Mouse (Mus musculus) kidney, embryonic 16.5 days (tissue): ENCODE data around the gene Klc3. TPM values are rescaled to one million over a fixed set of nuclear protein-coding genes. Genes with fewer than 3 reads are reported as not detected.

Source experiments
- ATAC-seq: fragments of 200-750 bp; cut with Nextera tagmentation; 2 replicates; pipeline ENCODE4 v1.8.0; 2017; ENCODE audit warnings: moderate TSS enrichment; ENCODE audit not compliant: low FRiP score, low TSS enrichment
- H3K27ac ChIP-seq: fragments of 300-500 bp; sonication (generic); 2 replicates; pipeline ENCODE4 v1.5.1; 2014; ENCODE audit warnings: low read length
- H3K27me3 ChIP-seq: fragments of 300-500 bp; sonication (generic); 2 replicates; pipeline ENCODE4 v1.6.1; 2014; ENCODE audit warnings: low read length, control low read depth, mixed read lengths; ENCODE audit not compliant: insufficient read depth
- H3K36me3 ChIP-seq: fragments of 300-500 bp; sonication (generic); 2 replicates; pipeline ENCODE4 v1.6.1; 2014; ENCODE audit warnings: low read length, control low read depth, mixed read lengths; ENCODE audit not compliant: insufficient read depth
- H3K4me1 ChIP-seq: fragments of 300-500 bp; sonication (generic); 2 replicates; pipeline ENCODE4 v1.6.1; 2014; ENCODE audit warnings: low read length, control low read depth, mixed read lengths; ENCODE audit not compliant: insufficient read depth
- H3K4me2 ChIP-seq: fragments of 300-500 bp; sonication (generic); replicated peaks from 2 replicates; pipeline ENCODE4 v1.6.1; 2014; ENCODE audit warnings: low read depth, low read length
- H3K4me3 ChIP-seq: fragments of 300-500 bp; sonication (generic); 2 replicates; pipeline ENCODE4 v1.5.1; 2014; ENCODE audit warnings: mild to moderate bottlenecking, low read length
- H3K9ac ChIP-seq: fragments of 300-500 bp; sonication (generic); replicated peaks from 2 replicates; pipeline ENCODE4 v1.6.1; 2014; ENCODE audit warnings: low read length
- H3K9me3 ChIP-seq: fragments of 300-500 bp; sonication (generic); 2 replicates; pipeline ENCODE4 v1.6.1; 2016; ENCODE audit warnings: low read length, control low read depth
- WGBS: fragments of 180-500 bp; shearing (Covaris S2); extraction: QIAGEN DNeasy Blood & Tissue Kit; methylation state at CpG from one replicate; pipeline ENCODE4 v1.1.7; 2014; 5-methylcytosine and 5-hydroxymethylcytosine counted together
- polyA plus RNA-seq: library from polyadenylated mRNA; unstranded; fragments of >200 nt; fragmentation: Nextera tagmentation; extraction: Ambion mirVana; gene quantifications from 2 replicates; pipeline ENCODE4 v1.2.1, GENCODE M21; 2015

The Klc3 gene
- polyA plus RNA-seq, 1 experiment from 2014 or later: 7.0 TPM

- peak; percentile 64 for ATAC-seq
- no peaks in the 10 kb centered on the region for H3K27me3 ChIP-seq
- peak overlapping the region; percentile 77 for H3K4me2 ChIP-seq
- H3K27ac ChIP-seq: no peak overlapping the region
- H3K4me3 ChIP-seq: peak overlapping the region; percentile 47
- peak overlapping the region; percentile 63 for H3K9ac ChIP-seq
- H3K4me1 ChIP-seq: peaks cover 4% of the 10 kb centered on the region; the same call in 1 of the 2 replicates
- H3K9me3 ChIP-seq: no peaks in the 10 kb centered on the region
- 8% methylated on average over 42 of the region's 46 CpGs for WGBS
- H3K36me3 ChIP-seq: no peaks in the 10 kb centered on the region
Observed at GRCm38 (mm10) chr7:19369823-19370425, 34.0 kb downstream of the Klc3 start.

- H3K27me3 ChIP-seq: no peaks in the 10 kb centered on the region
- H3K9me3 ChIP-seq: no peaks in the 10 kb centered on the region
- H3K9ac ChIP-seq: no peak overlapping the region
- ATAC-seq: peak; percentile 25; the same call in 1 of the 2 replicates
- no peak overlapping the region for H3K4me2 ChIP-seq
- H3K4me1 ChIP-seq: peaks cover 7% of the 10 kb centered on the region
- no peak overlapping the region for H3K27ac ChIP-seq
- no peak overlapping the region for H3K4me3 ChIP-seq
- H3K36me3 ChIP-seq: no peaks in the 10 kb centered on the region
- WGBS: 18% methylated on average over 16 of the region's 16 CpGs
Observed at GRCm38 (mm10) chr7:19368380-19368779, 35.5 kb downstream of the Klc3 start.

GRCm38 (mm10) chr7:19365376-19365775, 38.5 kb downstream of the Klc3 start:
- Histone ChIP-seq H3K4me1 (peaks cover 20% of the 10 kb centered on the region), H3K9me3 (no peaks in the 10 kb centered on the region), H3K27ac (no peak overlapping the region), H3K27me3 (no peaks in the 10 kb centered on the region), H3K36me3 (no peaks in the 10 kb centered on the region), H3K4me3 (no peak overlapping the region), H3K9ac (no peak overlapping the region), H3K4me2 (no peak overlapping the region)
- no peak for ATAC-seq
- 80% methylated on average over 4 of the region's 4 CpGs for whole genome bisulfite sequencing

- Histone ChIP-seq H3K4me3 (no peak overlapping the region), H3K9ac (no peak overlapping the region), H3K4me2 (no peak overlapping the region), H3K27ac (no peak overlapping the region), H3K27me3 (no peaks in the 10 kb centered on the region), H3K9me3 (no peaks in the 10 kb centered on the region), H3K36me3 (no peaks in the 10 kb centered on the region), H3K4me1 (peaks cover 20% of the 10 kb centered on the region)
- WGBS: 4% methylated on average over 18 of the region's 18 CpGs
- ATAC-seq: no peak
Observed at GRCm38 (mm10) chr7:19363881-19364280, 40.0 kb downstream of the Klc3 start.

GRCm38 (mm10) chr7:19362276-19362675, 41.6 kb downstream of the Klc3 start:
- Histone ChIP-seq H3K27me3 (no peaks in the 10 kb centered on the region), H3K9ac (no peak overlapping the region), H3K27ac (no peak overlapping the region), H3K4me2 (peak overlapping the region; percentile 98; the same call in 1 of the 2 replicates), H3K4me3 (no peak overlapping the region), H3K9me3 (no peaks in the 10 kb centered on the region), H3K36me3 (peaks cover 8% of the 10 kb centered on the region), H3K4me1 (peaks cover 28% of the 10 kb centered on the region)
- 57% methylated on average over 4 of the region's 4 CpGs for WGBS
- no peak for ATAC-seq

GRCm38 (mm10) chr7:19361720-19362119, 42.2 kb downstream of the Klc3 start:
- Histone ChIP-seq H3K36me3 (peaks cover 14% of the 10 kb centered on the region), H3K27ac (no peak overlapping the region), H3K9me3 (no peaks in the 10 kb centered on the region), H3K4me1 (peaks cover 28% of the 10 kb centered on the region), H3K4me2 (peak overlapping the region; percentile 98), H3K4me3 (peak overlapping the region; percentile 75), H3K9ac (peak overlapping the region; percentile 78; the same call in 1 of the 2 replicates), H3K27me3 (no peaks in the 10 kb centered on the region)
- no peak for ATAC-seq
- WGBS: 13% methylated on average over 16 of the region's 16 CpGs

- Histone ChIP-seq H3K4me2 (peak overlapping the region; percentile 98), H3K4me3 (peak overlapping the region; percentile 75), H3K4me1 (peaks cover 28% of the 10 kb centered on the region), H3K9me3 (no peaks in the 10 kb centered on the region), H3K9ac (peak overlapping the region; percentile 78), H3K27me3 (no peaks in the 10 kb centered on the region), H3K27ac (peak overlapping the region; percentile 32; the same call in 1 of the 2 replicates), H3K36me3 (peaks cover 20% of the 10 kb centered on the region)
- peak; percentile 75 for ATAC-seq
- WGBS: 1% methylated on average over 27 of the region's 27 CpGs
Observed at GRCm38 (mm10) chr7:19360944-19361343, 43.0 kb downstream of the Klc3 start.

- H3K4me1 ChIP-seq: peaks cover 28% of the 10 kb centered on the region
- 0% methylated on average over 45 of the region's 45 CpGs for WGBS
- H3K36me3 ChIP-seq: peaks cover 26% of the 10 kb centered on the region
- no peaks in the 10 kb centered on the region for H3K27me3 ChIP-seq
- peak; percentile 69 for ATAC-seq
- peak overlapping the region; percentile 98 for H3K4me2 ChIP-seq
- H3K4me3 ChIP-seq: peak overlapping the region; percentile 75
- H3K9ac ChIP-seq: peak overlapping the region; percentile 78
- H3K9me3 ChIP-seq: no peaks in the 10 kb centered on the region
- H3K27ac ChIP-seq: peak overlapping the region; percentile 36
Observed at GRCm38 (mm10) chr7:19359892-19360641, 43.8 kb downstream of the Klc3 start.

GRCm38 (mm10) chr7:19359299-19359891, 44.5 kb downstream of the Klc3 start, which contains the start of the genes Cd3eap and Ppp1r13l:
Cd3eap (minus strand) TSS chr7:19359483.
Ppp1r13l (plus strand) TSS chr7:19359749.
- Histone ChIP-seq H3K36me3 (peaks cover 30% of the 10 kb centered on the region), H3K4me2 (peak within 1 kb of the TSS; percentile 98), H3K27ac (peak within 1 kb of the TSS; percentile 36), H3K9me3 (no peaks in the 10 kb centered on the region), H3K4me1 (peaks cover 28% of the 10 kb centered on the region), H3K27me3 (no peaks in the 10 kb centered on the region), H3K9ac (peak within 1 kb of the TSS; percentile 78), H3K4me3 (peak within 1 kb of the TSS; percentile 75)
- WGBS: under 1% methylated on average over 31 of the region's 31 CpGs
- ATAC-seq: peak; percentile 61
